Mouse (Mus musculus) gastrocnemius, adult 8-10 months (tissue): ENCODE measurements around the gene Olfr1490. TPM values are rescaled to one million over a fixed set of nuclear protein-coding genes. Genes with fewer than 3 reads are reported as not detected.
"Not testable (repeated sequence)": the region's sequence is repeated elsewhere in the genome, so short reads cannot be mapped to it uniquely, and the experiment has no call there.

ENCODE experiments used
- DNase-seq, 2 experiments: peaks; one replicate each; pipeline ENCODE4 v3.0.0; 2022; ENCODE audit warnings: low spot score in 2 of 2
- microRNA-seq: library from miRNA; unstranded; fragments of <30 nt; microRNA quantifications from one replicate; pipeline ENCODE4 v1.2.0, GENCODE M21; 2022
- total RNA-seq, 4 experiments: library from RNA; stranded (reverse); gene quantifications; 2 replicates each; pipeline ENCODE4 v1.2.4; 2022

The Olfr1490 gene
- not detected for total RNA-seq

DNA sequence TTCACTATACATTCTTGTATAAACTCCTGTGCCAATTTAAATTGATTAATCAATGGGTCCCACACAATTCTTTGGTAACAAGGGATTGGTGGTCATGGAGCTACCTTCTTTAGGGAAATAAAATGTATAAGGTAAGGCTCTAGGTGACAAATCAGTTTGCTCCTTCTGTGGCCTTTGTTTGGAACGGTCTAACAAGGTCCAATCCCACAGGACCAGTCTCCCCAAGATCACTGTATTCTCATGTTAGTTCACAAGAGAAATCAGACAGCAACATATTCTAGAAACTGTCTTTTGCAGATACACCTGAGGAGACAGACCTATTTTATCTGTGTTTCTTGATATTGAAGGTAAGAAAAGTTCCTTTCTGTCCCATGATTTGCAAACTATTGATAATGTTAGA is at the start of gene Olfr1490:
TSS of gene Olfr1490 (plus strand) at position 301 of the 400 bp plus-strand sequence.
- DNase-seq = no peak

DNA sequence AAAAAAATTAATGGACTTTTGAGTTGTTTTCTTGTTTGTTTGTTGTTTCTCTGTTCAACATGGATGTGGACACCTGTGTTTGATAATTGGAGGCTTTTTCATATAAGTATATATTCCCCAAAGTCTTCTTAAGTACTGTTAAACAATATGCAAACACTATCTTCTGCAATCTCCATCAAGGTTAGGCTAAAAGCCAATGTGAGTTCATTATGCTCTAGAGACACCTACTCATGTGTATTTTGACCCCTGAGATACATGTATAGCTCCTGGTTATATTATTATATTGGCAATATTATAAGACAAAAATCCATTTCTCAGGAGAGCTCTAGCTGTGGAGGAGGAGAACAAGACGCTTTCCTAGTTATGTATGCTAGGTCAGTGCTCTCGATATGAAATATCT is 33.8 kb upstream of the Olfr1490 start, which contains the start of gene Olfr1487:
TSS of gene Olfr1487 (plus strand) at position 301 of the 400 bp plus-strand sequence.
- not testable (repeated sequence) for DNase-seq

DNA sequence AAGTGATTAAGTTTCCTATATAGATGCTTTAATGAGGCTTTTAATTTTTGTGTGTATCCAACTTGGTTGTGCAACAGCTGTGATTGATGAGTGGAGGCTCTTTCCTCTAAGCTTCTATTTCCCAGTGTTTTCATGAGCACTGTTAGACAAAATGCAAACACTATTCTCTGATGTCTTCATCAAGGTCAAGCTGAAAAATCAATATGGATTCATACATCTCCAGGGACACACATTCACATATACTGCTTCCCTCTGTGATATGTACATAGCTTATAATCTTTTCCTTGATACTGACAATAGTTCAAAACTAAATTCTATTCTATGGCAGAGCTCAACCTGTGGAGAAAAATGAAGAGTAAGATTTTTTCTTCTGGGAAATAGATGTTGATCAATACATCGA is 19.6 kb upstream of the Olfr1490 start, which contains the start of gene Olfr1489:
TSS of gene Olfr1489 (plus strand) at position 301 of the 400 bp plus-strand sequence.
- no peak for DNase-seq

DNA sequence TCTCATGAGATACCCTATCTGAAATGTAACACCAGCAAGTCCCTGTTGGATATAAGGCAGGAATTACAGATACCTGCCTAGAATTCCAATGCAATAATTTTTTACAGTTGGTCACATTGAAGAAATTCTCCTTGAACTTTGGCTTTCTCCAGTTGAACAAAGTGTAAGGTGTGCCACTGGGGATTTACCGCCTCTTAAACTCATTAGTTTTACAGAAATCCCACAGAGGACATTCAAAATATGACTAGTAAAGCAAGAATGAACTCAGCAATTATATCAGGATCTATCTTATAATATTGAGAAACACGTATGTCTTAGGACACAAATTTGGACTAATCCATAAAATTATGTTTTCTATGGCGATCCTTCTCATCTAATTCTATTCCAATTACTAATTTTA is 46.1 kb downstream of the Olfr1490 start, which contains the start of gene Olfr1491:
TSS of gene Olfr1491 (plus strand) at position 301 of the 400 bp plus-strand sequence.
- DNase-seq = no peak

Small RNA genes within 50 kb of the gene (microRNA-seq; reads per million reads assigned to microRNA genes)
- gene Gm23931 = not detected

Other genes starting within 250 kb of the Olfr1490 start
- not detected for gene Olfr1469, start 243.2 kb upstream of the Olfr1490 start, total RNA-seq
- gene Olfr1471, start 207.7 kb upstream of the Olfr1490 start, total RNA-seq = not detected
- not detected for gene Olfr1472, start 195.0 kb upstream of the Olfr1490 start, total RNA-seq
- gene Olfr1474, start 181.5 kb upstream of the Olfr1490 start, total RNA-seq = not detected
- gene Olfr1475, start 170.9 kb upstream of the Olfr1490 start, total RNA-seq = not detected
- not detected for gene Olfr1477, start 150.5 kb upstream of the Olfr1490 start, total RNA-seq
- gene Olfr1480, start 123.2 kb upstream of the Olfr1490 start, total RNA-seq = not detected
- gene Olfr1484, start 67.6 kb upstream of the Olfr1490 start, total RNA-seq = not detected
- not detected for gene Olfr1487, start 33.7 kb upstream of the Olfr1490 start, total RNA-seq
- gene Olfr1489, start 19.5 kb upstream of the Olfr1490 start, total RNA-seq = not detected
- not detected for gene Olfr1491, start 46.2 kb downstream of the Olfr1490 start, total RNA-seq
- gene Olfr1493-ps1, start 72.2 kb downstream of the Olfr1490 start, total RNA-seq = not detected
- gene Olfr1494, start 88.6 kb downstream of the Olfr1490 start, total RNA-seq = not detected
- not detected for gene Olfr1495, start 113.5 kb downstream of the Olfr1490 start, total RNA-seq
- not detected for gene Olfr1496, start 126.8 kb downstream of the Olfr1490 start, total RNA-seq
- not detected for gene Olfr1497, start 147.1 kb downstream of the Olfr1490 start, total RNA-seq
- gene Olfr1499, start 168.4 kb downstream of the Olfr1490 start, total RNA-seq = not detected
- gene Olfr1500, start 179.4 kb downstream of the Olfr1490 start, total RNA-seq = not detected
- gene Olfr1501, start 199.6 kb downstream of the Olfr1490 start, total RNA-seq = not detected
- gene Olfr1502, start 210.7 kb downstream of the Olfr1490 start, total RNA-seq = not detected
- not detected for gene Olfr1504, start 246.8 kb downstream of the Olfr1490 start, total RNA-seq